Mouse (Mus musculus) forebrain, embryonic 14.5 days (tissue): ENCODE data around the gene Pnldc1. TPM values are rescaled to one million over a fixed set of nuclear protein-coding genes. Genes with fewer than 3 reads are reported as not detected.
"Not testable (repeated sequence)": the region's sequence is repeated elsewhere in the genome, so short reads cannot be mapped to it uniquely, and the experiment has no call there.

ENCODE experiments used
- ATAC-seq: fragments of 200-750 bp; cut with Nextera tagmentation; 2 replicates; pipeline ENCODE4 v1.8.0; 2017; ENCODE audit warnings: mild to moderate bottlenecking, moderate library complexity
- DNase-seq: peaks from one replicate; pipeline ENCODE4 v3.0.0-alpha.2; 2015; ENCODE audit warnings: low spot score
- H3K27ac ChIP-seq: fragments of 300-500 bp; sonication (generic); 2 replicates; pipeline ENCODE4 v1.5.1; 2014; ENCODE audit warnings: low read depth, mild to moderate bottlenecking, control low read depth, low read length, moderate library complexity
- H3K27me3 ChIP-seq: fragments of 300-500 bp; sonication (generic); replicated peaks from 2 replicates; pipeline ENCODE4 v1.6.1; 2014; ENCODE audit warnings: low read length, control low read depth, mixed read lengths; ENCODE audit not compliant: control insufficient read depth, insufficient read depth
- H3K36me3 ChIP-seq: fragments of 300-500 bp; sonication (generic); 2 replicates; pipeline ENCODE4 v1.6.1; 2014; ENCODE audit warnings: low read length, control low read depth; ENCODE audit not compliant: control insufficient read depth, insufficient read depth
- H3K4me1 ChIP-seq: fragments of 300-500 bp; sonication (generic); 2 replicates; pipeline ENCODE4 v1.6.1; 2014; ENCODE audit warnings: antibody characterized with exemption, low read length, control low read depth; ENCODE audit not compliant: control insufficient read depth, insufficient read depth
- H3K4me2 ChIP-seq: fragments of 300-500 bp; sonication (generic); 2 replicates; pipeline ENCODE4 v1.6.1; 2014; ENCODE audit warnings: mild to moderate bottlenecking, control low read depth, low read length
- H3K4me3 ChIP-seq: fragments of 300-500 bp; sonication (generic); 2 replicates; pipeline ENCODE4 v1.5.1; 2014; ENCODE audit warnings: low read depth, low read length, control low read depth
- H3K9ac ChIP-seq: fragments of 300-500 bp; sonication (generic); 2 replicates; pipeline ENCODE4 v1.6.1; 2014; ENCODE audit warnings: mild to moderate bottlenecking, low read length, control low read depth, moderate library complexity
- H3K9me3 ChIP-seq: fragments of 300-500 bp; sonication (generic); replicated peaks from 2 replicates; pipeline ENCODE4 v1.6.1; 2016; ENCODE audit warnings: low read length, control low read depth, mixed read lengths; ENCODE audit not compliant: control insufficient read depth
- WGBS: fragments of 180-500 bp; shearing (Covaris S2); extraction: QIAGEN DNeasy Blood & Tissue Kit; methylation state at CpG from one replicate; pipeline ENCODE4 v1.1.7; 2014; 5-methylcytosine and 5-hydroxymethylcytosine counted together
- polyA plus RNA-seq: library from polyadenylated mRNA; unstranded; fragments of >200 nt; fragmentation: Nextera tagmentation; extraction: Ambion mirVana; gene quantifications from 2 replicates; pipeline ENCODE4 v1.2.1, GENCODE M21; 2014

The Pnldc1 gene
- polyA plus RNA-seq, 1 experiment from 2014 or later, result 2.2 TPM

- ATAC-seq, result peak; percentile 55
- WGBS, result 24% methylated on average over 2 of the region's 12 CpGs
- H3K27me3 ChIP-seq, H3K4me1 ChIP-seq, H3K27ac ChIP-seq, H3K9me3 ChIP-seq, DNase-seq, H3K9ac ChIP-seq: not testable (repeated sequence)
- H3K36me3 ChIP-seq, result peaks cover 24% of the 10 kb centered on the region
- H3K4me3 ChIP-seq, result peak overlapping the region; percentile 14; the same call in 1 of the 2 replicates
- H3K4me2 ChIP-seq, result peak overlapping the region; percentile 43
Measured at GRCm38 (mm10) chr17:12939377-12940148, 29.5 kb upstream of the Pnldc1 start.

- DNase-seq (peak; percentile 25), ATAC-seq (no peak)
- H3K9me3 ChIP-seq, result no peaks in the 10 kb centered on the region
- H3K36me3 ChIP-seq, result peaks cover 11% of the 10 kb centered on the region
- no peak overlapping the region for H3K4me3 ChIP-seq
- no peak overlapping the region for H3K9ac ChIP-seq
- no peaks in the 10 kb centered on the region for H3K27me3 ChIP-seq
- 9% methylated on average over 2 of the region's 2 CpGs for WGBS
- H3K4me1 ChIP-seq, result peaks cover 2% of the 10 kb centered on the region; the same call in 1 of the 2 replicates
- no peak overlapping the region for H3K27ac ChIP-seq
- H3K4me2 ChIP-seq, result no peak overlapping the region
Measured at GRCm38 (mm10) chr17:12938077-12938476, 28.0 kb upstream of the Pnldc1 start.

DNA sequence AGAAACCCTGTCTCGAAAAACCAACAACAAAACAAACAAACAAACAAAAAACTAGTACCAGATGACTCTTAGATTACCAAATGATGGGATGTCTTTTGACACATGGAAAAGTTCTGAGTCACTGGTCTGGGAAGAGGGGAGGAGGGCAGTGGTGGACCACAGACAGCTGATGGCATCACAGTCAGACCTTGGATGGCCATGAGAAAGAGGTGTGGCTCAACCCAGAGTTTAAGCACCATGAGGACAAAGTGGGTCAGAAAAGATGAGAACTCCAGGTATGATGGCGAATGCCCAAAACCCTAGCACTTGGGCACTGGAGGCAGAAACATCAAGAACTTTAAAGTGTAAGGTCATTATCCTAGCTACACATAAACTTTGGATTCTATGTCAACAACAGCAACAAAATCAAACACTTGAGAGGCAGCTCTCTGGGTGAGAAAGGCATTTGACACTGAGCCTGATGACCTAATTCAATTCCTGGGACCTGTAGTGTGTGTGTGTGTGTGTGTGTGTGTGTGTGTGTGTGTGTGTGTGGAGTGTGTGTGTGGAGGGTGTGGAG is 27.5 kb upstream of the Pnldc1 start:
- Histone ChIP-seq H3K27ac (no peak overlapping the region), H3K27me3 (no peaks in the 10 kb centered on the region), H3K4me1 (peaks cover 2% of the 10 kb centered on the region; the same call in 1 of the 2 replicates), H3K36me3 (peaks cover 5% of the 10 kb centered on the region; the same call in 1 of the 2 replicates), H3K9ac (no peak overlapping the region), H3K4me3 (no peak overlapping the region), H3K9me3 (no peaks in the 10 kb centered on the region), H3K4me2 (no peak overlapping the region)
- WGBS, result 94% methylated on average over 2 of the region's 2 CpGs
- ATAC-seq, result no peak
- no peak for DNase-seq

- ATAC-seq, result no peak
Measured at GRCm38 (mm10) chr17:12935719-12936118, 25.7 kb upstream of the Pnldc1 start.

GRCm38 (mm10) chr17:12931576-12931975 is 21.5 kb upstream of the Pnldc1 start:
- not testable (repeated sequence) for H3K4me2 ChIP-seq, H3K9me3 ChIP-seq, ATAC-seq

More at GRCm38 (mm10) chr17:12935719-12936118, 25.7 kb upstream of the Pnldc1 start:
- DNase-seq, result no peak
- no peak overlapping the region for H3K4me2 ChIP-seq
- H3K27me3 ChIP-seq, result no peaks in the 10 kb centered on the region
- H3K4me1 ChIP-seq, result peaks cover 2% of the 10 kb centered on the region; the same call in 1 of the 2 replicates
- H3K9me3 ChIP-seq, result no peaks in the 10 kb centered on the region
- no peak overlapping the region for H3K4me3 ChIP-seq
- no peaks in the 10 kb centered on the region for H3K36me3 ChIP-seq
- H3K9ac ChIP-seq, result no peak overlapping the region
- 5% methylated on average over 4 of the region's 4 CpGs for WGBS
- no peak overlapping the region for H3K27ac ChIP-seq

GRCm38 (mm10) chr17:12925703-12926180 is 15.7 kb upstream of the Pnldc1 start:
- Histone ChIP-seq H3K27ac (no peak overlapping the region), H3K36me3 (peaks cover 55% of the 10 kb centered on the region), H3K9ac (no peak overlapping the region), H3K27me3 (no peaks in the 10 kb centered on the region), H3K4me1 (no peaks in the 10 kb centered on the region), H3K4me2 (no peak overlapping the region), H3K4me3 (no peak overlapping the region), H3K9me3 (no peaks in the 10 kb centered on the region)
- 88% methylated on average over 8 of the region's 8 CpGs for WGBS
- no peak for DNase-seq
- no peak for ATAC-seq

More at GRCm38 (mm10) chr17:12931576-12931975, 21.5 kb upstream of the Pnldc1 start:
- DNase-seq, H3K27ac ChIP-seq, H3K36me3 ChIP-seq, H3K9ac ChIP-seq, H3K4me1 ChIP-seq, H3K4me3 ChIP-seq, H3K27me3 ChIP-seq: not testable (repeated sequence)
- 92% methylated on average over 5 of the region's 5 CpGs for WGBS

- 90% methylated on average over 3 of the region's 3 CpGs for WGBS
- H3K27ac ChIP-seq, result no peak overlapping the region
Measured at GRCm38 (mm10) chr17:12925001-12925400, 15.0 kb upstream of the Pnldc1 start.

DNA sequence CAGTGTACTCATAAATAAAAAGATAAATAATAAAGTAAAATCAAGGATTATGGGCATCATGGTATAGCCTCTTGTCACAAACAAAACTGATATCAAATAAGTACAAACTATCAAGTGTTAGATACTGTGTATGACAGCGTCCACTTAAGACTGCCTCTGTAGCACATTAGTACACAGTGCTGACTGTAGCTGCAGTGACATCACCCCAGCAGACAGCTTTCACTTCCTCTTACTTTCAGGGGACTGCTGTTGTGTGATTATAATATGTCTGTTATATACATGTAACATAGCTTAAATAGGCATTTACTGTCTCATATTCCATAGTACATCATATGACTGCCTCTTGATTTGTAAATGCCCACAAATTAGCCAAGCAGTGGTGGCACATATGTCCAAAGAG is 11.0 kb upstream of the Pnldc1 start:
- Histone ChIP-seq H3K9ac (no peak overlapping the region), H3K4me1 (0 out of 2 replicates have a peak, but pooled peaks cover 2% of the 10 kb centered on the region), H3K9me3 (no peaks in the 10 kb centered on the region), H3K36me3 (peaks cover 75% of the 10 kb centered on the region), H3K27me3 (no peaks in the 10 kb centered on the region), H3K4me2 (no peak overlapping the region), H3K4me3 (no peak overlapping the region), H3K27ac (no peak overlapping the region)
- WGBS, result 94% methylated on average over 1 of the region's 1 CpGs
- no peak for ATAC-seq
- no peak for DNase-seq

More at GRCm38 (mm10) chr17:12925001-12925400, 15.0 kb upstream of the Pnldc1 start:
- H3K4me3 ChIP-seq, result no peak overlapping the region
- no peak for DNase-seq
- no peaks in the 10 kb centered on the region for H3K9me3 ChIP-seq
- H3K4me2 ChIP-seq, result no peak overlapping the region
- no peak overlapping the region for H3K9ac ChIP-seq
- H3K27me3 ChIP-seq, result no peaks in the 10 kb centered on the region
- no peak for ATAC-seq
- peaks cover 62% of the 10 kb centered on the region for H3K36me3 ChIP-seq
- H3K4me1 ChIP-seq, result no peaks in the 10 kb centered on the region
